Mouse (Mus musculus): ENCODE data around the gene Ndufaf1.

Ndufaf1 gene

DNA sequence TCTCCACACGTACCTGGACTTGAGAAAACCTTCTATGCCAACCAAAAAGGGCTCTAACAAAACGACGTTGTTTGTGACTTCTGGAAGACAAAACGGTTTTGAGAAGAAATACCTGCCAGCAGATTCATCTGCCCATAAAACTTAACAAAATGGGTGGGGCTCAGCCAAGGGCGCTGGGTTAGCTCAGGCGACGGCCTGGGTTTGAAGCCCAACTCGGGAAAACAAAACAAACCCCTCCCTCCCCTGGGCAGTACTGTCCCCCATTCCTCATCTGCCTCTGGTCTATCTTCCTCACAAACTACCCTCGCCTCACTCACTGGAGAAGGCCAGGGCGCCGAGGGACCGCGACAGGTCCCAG is 44.8 kb downstream of the Ndufaf1 start:
- no peak for DNase-seq (ENCODE audit: low spot score)

DNA sequence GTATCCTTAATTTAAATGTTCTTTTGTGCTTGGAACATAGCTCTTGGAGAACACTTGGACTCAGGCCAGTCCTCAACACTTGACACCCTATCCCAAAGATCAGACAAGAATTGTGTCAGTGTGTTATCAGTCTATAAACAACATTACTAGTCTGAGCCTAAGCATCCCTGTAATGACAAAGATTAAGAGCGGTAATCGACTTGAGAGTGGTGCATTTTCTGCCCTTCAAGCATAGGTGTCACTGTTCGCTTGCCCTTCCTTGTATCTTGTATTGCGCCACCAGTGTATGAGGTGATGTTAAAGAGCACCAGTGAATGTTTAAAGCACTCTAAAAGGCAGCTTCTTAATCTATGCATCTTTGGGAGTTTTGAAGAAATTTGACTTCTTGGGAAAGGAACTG is 55.6 kb downstream of the Ndufaf1 start:
- DNase-seq (ENCODE audit: low spot score) = no peak
